Mouse (Mus musculus) naive thymus-derived CD4-positive, alpha-beta T cell, adult 5 months (primary cell): ENCODE data around the gene Rps4x. TPM values are rescaled to one million over a fixed set of nuclear protein-coding genes. Genes with fewer than 3 reads are reported as not detected.

ENCODE experiments used
- polyA plus RNA-seq: library from polyadenylated mRNA; unstranded; fragments of 100-300 nt; shearing (Covaris generic); gene quantifications from one replicate; pipeline ENCODE4 v1.2.1, GENCODE M21; 2017

The Rps4x gene
- 1,094 TPM for polyA plus RNA-seq

DNA sequence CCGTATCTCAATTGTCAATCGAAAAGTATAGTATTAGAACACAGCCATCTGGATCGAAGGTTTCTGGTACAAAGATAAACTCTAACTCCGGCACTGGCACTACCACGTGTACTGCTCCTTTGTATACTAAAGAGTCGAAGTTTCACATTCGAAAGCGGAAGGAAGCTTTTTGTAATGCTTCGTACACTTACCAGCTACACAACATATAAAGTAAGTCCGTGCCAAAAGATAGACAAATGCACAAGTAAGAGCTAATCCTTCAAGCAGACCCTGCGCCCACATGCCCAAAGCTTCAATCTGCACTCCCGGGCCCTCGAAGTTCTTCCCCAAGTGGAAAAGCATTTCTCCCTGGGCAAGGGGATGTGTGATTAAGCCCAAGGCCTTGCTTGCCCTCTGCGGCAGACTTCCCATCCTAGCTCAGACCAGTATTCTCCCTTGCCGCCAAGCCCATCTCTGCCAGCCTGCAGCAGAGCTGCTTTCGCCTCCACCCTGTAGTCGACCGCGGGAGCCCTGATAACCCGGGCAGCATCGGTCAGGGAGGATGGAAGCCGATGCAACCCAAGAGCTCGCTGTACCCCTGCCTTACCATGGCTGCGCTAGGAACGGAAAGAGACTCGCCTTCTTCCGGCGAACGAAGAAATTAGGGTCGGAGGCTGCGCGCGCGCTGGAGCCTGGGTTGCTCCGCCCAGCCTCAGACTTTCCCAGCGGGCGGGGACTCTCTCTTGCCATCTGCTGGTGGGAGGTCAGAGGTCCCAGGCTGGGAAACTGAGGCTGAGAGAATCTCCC is at the start of gene Rps4x:
Gene Rps4x, minus strand, starts transcription at position 683 of the 786 bp plus-strand sequence.

DNA sequence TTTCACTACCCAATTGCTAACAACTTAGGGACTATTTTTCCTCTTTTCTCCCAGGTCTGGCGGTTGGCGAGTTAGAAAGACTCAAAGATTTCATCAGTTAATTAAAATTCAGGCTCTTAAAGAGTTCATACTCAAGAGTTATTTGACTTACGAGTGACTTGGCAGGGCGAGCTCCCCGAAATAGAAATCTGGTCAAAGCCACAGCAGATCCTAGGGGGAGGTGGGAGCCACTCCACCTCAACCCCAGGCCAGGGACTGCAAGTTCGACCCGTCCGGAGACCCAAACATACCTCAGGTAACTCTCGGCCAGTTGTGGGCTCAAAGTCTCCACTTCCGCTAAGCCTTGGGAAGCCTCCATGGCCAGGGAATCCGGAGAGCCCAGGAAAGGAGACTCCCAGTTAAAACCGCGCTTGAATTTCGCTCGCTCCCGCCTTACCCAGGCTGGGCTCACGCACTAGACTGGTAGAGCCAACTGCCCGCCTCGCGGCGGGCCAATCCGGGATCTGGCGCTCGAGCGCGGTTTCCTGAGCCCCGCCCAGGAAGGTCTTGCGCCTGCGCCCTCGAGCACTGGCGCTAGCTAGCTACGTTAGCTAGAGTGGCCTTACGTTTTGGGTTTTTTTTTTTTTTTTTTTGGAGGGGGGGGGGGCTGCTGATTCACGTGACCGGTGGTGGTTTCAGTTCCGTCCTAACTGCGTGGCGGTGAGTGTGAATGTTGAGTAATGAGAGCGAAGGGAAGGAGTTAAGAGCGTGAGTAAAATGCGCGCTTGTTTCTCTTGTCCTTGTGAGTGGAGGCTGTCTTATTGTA is 32.4 kb downstream of the Rps4x start, which contains the start of gene Ercc6l:
Gene Ercc6l, minus strand, starts transcription at position 474 of the 805 bp plus-strand sequence.

Other genes starting within 250 kb of the Rps4x start
- not detected for gene Rtl5, start 118.1 kb downstream of the Rps4x start, polyA plus RNA-seq
- 10.0 TPM for gene Pin4, start 69.9 kb downstream of the Rps4x start, polyA plus RNA-seq
- 2.1 TPM for gene Ercc6l, start 32.3 kb downstream of the Rps4x start, polyA plus RNA-seq
- not detected for gene Cited1, start 62.8 kb upstream of the Rps4x start, polyA plus RNA-seq